Mouse (Mus musculus): Measurements from ENCODE around the gene Kcnd2.

Gene Kcnd2

GRCm38 (mm10) chr6:21692861-21693350, 477.6 kb downstream of the Kcnd2 start:
- DNase-seq (ENCODE audit: low spot score), result no peak

GRCm38 (mm10) chr6:21697641-21698040, 482.3 kb downstream of the Kcnd2 start:
- no peak for DNase-seq (ENCODE audit: low spot score)

- DNase-seq (ENCODE audit: low spot score), result no peak
These were observed 485.8 kb downstream of the Kcnd2 start for GRCm38 (mm10) chr6:21701131-21701530.

GRCm38 (mm10) chr6:21709228-21709627, 493.9 kb downstream of the Kcnd2 start:
- DNase-seq (ENCODE audit: low spot score), result no peak

GRCm38 (mm10) chr6:21719121-21719520, 503.8 kb downstream of the Kcnd2 start:
- no peak for DNase-seq (ENCODE audit: low spot score)

- DNase-seq (ENCODE audit: low spot score), result no peak
These were observed 506.9 kb downstream of the Kcnd2 start for GRCm38 (mm10) chr6:21722238-21722637.

- DNase-seq (ENCODE audit: low spot score), result no peak
These were observed 525.3 kb downstream of the Kcnd2 start for GRCm38 (mm10) chr6:21740606-21741005.

GRCm38 (mm10) chr6:21744615-21745266, 529.4 kb downstream of the Kcnd2 start:
- DNase-seq (ENCODE audit: low spot score), result no peak

- no peak for DNase-seq (ENCODE audit: low spot score)
These were observed 532.2 kb downstream of the Kcnd2 start for GRCm38 (mm10) chr6:21747536-21747935.

GRCm38 (mm10) chr6:21767787-21768221, 552.5 kb downstream of the Kcnd2 start:
- no peak for DNase-seq (ENCODE audit: low spot score)

GRCm38 (mm10) chr6:21768745-21769446, 553.6 kb downstream of the Kcnd2 start:
- DNase-seq (ENCODE audit: low spot score), result no peak

GRCm38 (mm10) chr6:21769447-21769809, 554.1 kb downstream of the Kcnd2 start:
- DNase-seq (ENCODE audit: low spot score), result no peak

GRCm38 (mm10) chr6:21774213-21774916, 559.1 kb downstream of the Kcnd2 start:
- DNase-seq (ENCODE audit: low spot score), result no peak

Measured in urinary bladder, postnatal 14 days (tissue).